Comparison of ENCODE assay signal across 25 mouse cellular contexts in the genomic region with DNA sequence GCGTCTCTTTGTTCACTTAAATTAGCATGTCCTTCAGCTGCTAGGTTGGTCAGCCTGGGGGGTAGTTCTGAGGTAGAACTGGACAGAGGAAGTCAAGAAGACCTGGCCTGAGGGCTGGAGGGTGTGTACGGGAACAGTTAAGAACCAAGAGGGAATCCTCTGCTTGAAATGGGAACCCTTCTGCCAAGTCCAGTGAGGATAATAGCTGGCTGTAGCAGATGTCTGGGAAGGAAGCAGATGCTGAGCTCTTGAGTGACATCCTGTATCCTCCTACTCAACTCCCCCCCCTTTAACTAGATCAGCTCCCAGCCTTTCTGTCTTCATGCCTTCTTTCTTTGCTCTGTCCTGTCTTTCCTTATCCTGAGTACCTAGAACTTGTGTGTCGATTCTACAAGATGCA. TPM values are rescaled to one million over a fixed set of nuclear protein-coding genes. Genes with fewer than 3 reads are reported as not detected.
DNase-seq lines count a peak whose midpoint lies in the region; ATAC-seq and TF ChIP-seq lines count a peak whose summit lies in the region.
"Had no signal": no experiment of that assay in that cellular context is flagged by ENCODE, and none has a peak within 500 bp of the region (broad histone marks: within the 10 kb centered on the region; RNA-seq: fewer than 3 reads in every experiment).

No protein-coding gene starts in this region.

- ATAC-seq in forebrain, postnatal 0 days = peak; percentile 38; the same call in 1 of the 2 replicates
- ATAC-seq: forebrain, embryonic 15.5 days; midbrain, embryonic 16.5 days had no signal

- H3K4me3 ChIP-seq in forebrain, postnatal 0 days (ENCODE audit: low read depth, low read length) = no peak overlapping the region
- no peak overlapping the region for H3K4me3 ChIP-seq in forebrain, embryonic 10.5 days
- H3K4me3 ChIP-seq: embryonic facial prominence, embryonic 13.5 days; forebrain, embryonic 15.5 days; hindbrain, embryonic 10.5 days; left cerebral cortex, adult 2 months; lung, embryonic 15.5 days; neural tube, embryonic 15.5 days had no signal

- intact Hi-C loops in left cerebral cortex, postnatal 10 days (cut with DNase I) = no loop called here
- intact Hi-C loops in gastrocnemius, postnatal 14 days (cut with DNase I; ENCODE audit: low total_unique reads) = no loop called here

- WGBS in forebrain, postnatal 0 days = 84% methylated on average over 3 of the region's 3 CpGs
- WGBS in forebrain, embryonic 10.5 days = 81% methylated on average over 3 of the region's 3 CpGs

- no peak overlapping the region for H3K4me2 ChIP-seq in forebrain, postnatal 0 days (ENCODE audit: low read depth)
- H3K4me2 ChIP-seq: embryonic facial prominence, embryonic 13.5 days; forebrain, embryonic 15.5 days; lung, embryonic 15.5 days; neural tube, embryonic 15.5 days had no signal

- no peak overlapping the region for H3K27ac ChIP-seq in forebrain, postnatal 0 days (ENCODE audit: low read depth, low read length)
- H3K27ac ChIP-seq in forebrain, embryonic 10.5 days = no peak overlapping the region
- H3K27ac ChIP-seq: embryonic facial prominence, embryonic 13.5 days; forebrain, embryonic 15.5 days; hindbrain, embryonic 10.5 days; kidney, postnatal 0 days; left cerebral cortex, adult 2 months; liver, embryonic 14.5 days; lung, embryonic 15.5 days had no signal

- DNase-seq in forebrain, postnatal 0 days = no peak
- no peak for DNase-seq in forebrain, embryonic 10.5 days (ENCODE audit: extremely low spot score, low spot score)
- peak; percentile 50 for DNase-seq in left cerebral cortex, adult 11 months (ENCODE audit: low spot score)
- DNase-seq in left cerebral cortex, postnatal 10 days (ENCODE audit: extremely low spot score in 1 of 2, low spot score in 2 of 2) = no peak
- DNase-seq in layer of hippocampus, postnatal 14 days (ENCODE audit: low spot score in 2 of 2) = peak; percentile 24 to 61
- DNase-seq in telencephalon, adult 2 months (ENCODE audit: low read depth, low spot score) = peak; percentile 58
- no peak for DNase-seq in spleen, postnatal 10 days (ENCODE audit: low spot score in 2 of 2)
- no peak for DNase-seq in gastrocnemius, postnatal 14 days
- DNase-seq: adrenal gland, adult 8-10 months; cerebellum, adult 9-11 months; gastrocnemius, postnatal 36 days; kidney, adult 18-20 months; spleen, adult 18-20 months; thymus, adult 18-20 months had no signal

- H3K9ac ChIP-seq in forebrain, postnatal 0 days = no peak overlapping the region
- H3K9ac ChIP-seq: embryonic facial prominence, embryonic 13.5 days; forebrain, embryonic 15.5 days; liver, embryonic 14.5 days; lung, embryonic 15.5 days; neural tube, embryonic 15.5 days had no signal

- TF ChIP-seq CTCF in forebrain, postnatal 0 days (IDR thresholded peaks at IDR 0.05; ENCODE audit: low read depth) = no peak

- H3K9me3 ChIP-seq in forebrain, postnatal 0 days (ENCODE audit: low read length) = no peaks in the 10 kb centered on the region
- no peaks in the 10 kb centered on the region for H3K9me3 ChIP-seq in forebrain, embryonic 10.5 days
- H3K9me3 ChIP-seq: embryonic facial prominence, embryonic 13.5 days; forebrain, embryonic 15.5 days; hindbrain, embryonic 10.5 days; lung, embryonic 15.5 days; neural tube, embryonic 15.5 days had no signal

- H3K4me1 ChIP-seq in forebrain, postnatal 0 days (ENCODE audit: insufficient read depth) = no peaks in the 10 kb centered on the region
- 0 out of 2 replicates have a peak, but pooled peaks cover 3% of the 10 kb centered on the region for H3K4me1 ChIP-seq in forebrain, embryonic 10.5 days
- H3K4me1 ChIP-seq: embryonic facial prominence, embryonic 13.5 days; forebrain, embryonic 15.5 days had no signal

- H3K36me3 ChIP-seq in forebrain, postnatal 0 days (ENCODE audit: insufficient read depth) = no peaks in the 10 kb centered on the region
- no peaks in the 10 kb centered on the region for H3K36me3 ChIP-seq in forebrain, embryonic 10.5 days (replicated peaks)
- H3K36me3 ChIP-seq: embryonic facial prominence, embryonic 13.5 days; forebrain, embryonic 15.5 days; hindbrain, embryonic 10.5 days; lung, embryonic 15.5 days; neural tube, embryonic 15.5 days had no signal

- H3K27me3 ChIP-seq in forebrain, postnatal 0 days (ENCODE audit: insufficient read depth, low read length) = no peaks in the 10 kb centered on the region
- H3K27me3 ChIP-seq in forebrain, embryonic 10.5 days (ENCODE audit: poor library complexity, severe bottlenecking) = no peaks in the 10 kb centered on the region
- H3K27me3 ChIP-seq: embryonic facial prominence, embryonic 13.5 days; forebrain, embryonic 15.5 days; lung, embryonic 15.5 days; neural tube, embryonic 15.5 days had no signal

RNA-seq across cellular contexts. Expression of a gene that starts 37.7 kb away (rescaled TPM):
- not detected in 2 replicates for total RNA-seq in forebrain, postnatal 0 days (2014; rRNA removed)
- polyA plus RNA-seq in forebrain, postnatal 0 days (2015; fragmentation: Nextera tagmentation; extraction: Ambion mirVana) = 0.03 TPM in 1 of 2 replicates, not detected in the other
- polyA plus RNA-seq in forebrain, embryonic 10.5 days (2016; fragmentation: Nextera tagmentation; extraction: Ambion mirVana) = not detected in 2 replicates
- under 1 TPM; 0.34 to 0.36 TPM for total RNA-seq in left cerebral cortex, postnatal 10 days (2021)
- under 1 TPM; 0.12 to 0.17 TPM for total RNA-seq in layer of hippocampus, postnatal 14 days (2021)
- not detected for total RNA-seq in gastrocnemius, postnatal 14 days (2021)
- total RNA-seq: adrenal gland, adult 8-10 months; gastrocnemius, postnatal 36 days had no signal
- polyA plus RNA-seq: brain, embryonic 14.5 days; embryonic facial prominence, embryonic 13.5 days; forebrain, embryonic 15.5 days; hindbrain, embryonic 10.5 days; kidney, postnatal 0 days; lung, embryonic 15.5 days; midbrain, embryonic 16.5 days; neural tube, embryonic 15.5 days; stomach, embryonic 14.5 days had no signal

RNA-seq across cellular contexts. Expression of a gene that starts 42.0 kb away (rescaled TPM):
- total RNA-seq in forebrain, postnatal 0 days (2014; rRNA removed) = 1.6 and 4.0 TPM in 2 replicates
- 0.96 and 1.3 TPM in 2 replicates for polyA plus RNA-seq in forebrain, postnatal 0 days (2015; fragmentation: Nextera tagmentation; extraction: Ambion mirVana)
- polyA plus RNA-seq in forebrain, embryonic 10.5 days (2016; fragmentation: Nextera tagmentation; extraction: Ambion mirVana) = not detected in 2 replicates
- 1 to 10 TPM; 1.7 to 2.2 TPM for total RNA-seq in left cerebral cortex, postnatal 10 days (2021)
- total RNA-seq in layer of hippocampus, postnatal 14 days (2021) = 1 to 10 TPM; 1.3 to 1.6 TPM
- 1 to 10 TPM in 1 of 2 experiments, under 1 TPM in 1; 0.82 to 1.1 TPM for total RNA-seq in gastrocnemius, postnatal 14 days (2021)

RNA-seq across cellular contexts. Expression of a gene that starts 53.2 kb away (rescaled TPM):
- total RNA-seq in forebrain, postnatal 0 days (2014; rRNA removed) = 12.5 and 14.9 TPM in 2 replicates
- 7.8 and 11.7 TPM in 2 replicates for polyA plus RNA-seq in forebrain, postnatal 0 days (2015; fragmentation: Nextera tagmentation; extraction: Ambion mirVana)
- polyA plus RNA-seq in forebrain, embryonic 10.5 days (2016; fragmentation: Nextera tagmentation; extraction: Ambion mirVana) = 4.4 and 5.1 TPM in 2 replicates
- total RNA-seq in left cerebral cortex, postnatal 10 days (2021) = 10 to 100 TPM; 51.6 to 55.4 TPM
- 10 to 100 TPM; 71.5 to 79.2 TPM for total RNA-seq in layer of hippocampus, postnatal 14 days (2021)
- total RNA-seq in gastrocnemius, postnatal 14 days (2021) = 10 to 100 TPM; 44.7 to 58.8 TPM

Comparison
In these comparisons a context has a peak if more than half of its experiments do, and no peak if none do; other contexts are left out.
1. DNase-seq: peak in left cerebral cortex, adult 11 months (single experiment), layer of hippocampus, postnatal 14 days (2 of 2) and telencephalon, adult 2 months (single experiment); none in forebrain, postnatal 0 days (single experiment), forebrain, embryonic 10.5 days (single experiment), left cerebral cortex, postnatal 10 days (0 of 2), spleen, postnatal 10 days (0 of 2) and gastrocnemius, postnatal 14 days (single experiment).